Mouse (Mus musculus) CH12.LX (cell line): ENCODE measurements around the gene Chchd3. TPM values are rescaled to one million over a fixed set of nuclear protein-coding genes. Genes with fewer than 3 reads are reported as not detected.

Experiments
- DNase-seq: peaks from one replicate; pipeline ENCODE4 v3.0.0-alpha.2; 2013; ENCODE audit errors: extremely low read depth
- H3K27ac ChIP-seq: 2 replicates; pipeline ENCODE4 v1.5.1; 2012; ENCODE audit warnings: low read depth, mild to moderate bottlenecking, control low read depth, moderate library complexity; ENCODE audit not compliant: insufficient read depth
- H3K27me3 ChIP-seq: replicated peaks from 2 replicates; pipeline ENCODE3; 2012; ENCODE audit warnings: inconsistent platforms
- H3K36me3 ChIP-seq, 2 experiments: replicated peaks in 1 of 2; 2 replicates each; pipeline versions ENCODE3 to v1.6.1; 2012; ENCODE audit warnings: inconsistent platforms in 1 of 2, low read length in 1 of 2, mild to moderate bottlenecking in 1 of 2, mixed read lengths in 1 of 2, moderate library complexity in 1 of 2; ENCODE audit not compliant: control insufficient read depth in 1 of 2, insufficient read depth in 1 of 2
- H3K4me1 ChIP-seq, 2 experiments: 2 replicates each; pipeline ENCODE4 v1.6.1; 2012; ENCODE audit warnings: inconsistent platforms in 1 of 2, moderate library complexity in 1 of 2; ENCODE audit not compliant: insufficient read depth in 2 of 2, control insufficient read depth in 1 of 2
- H3K4me2 ChIP-seq: 2 replicates; pipeline ENCODE4 v1.6.1; 2012; ENCODE audit warnings: low read depth, mild to moderate bottlenecking, control low read depth; ENCODE audit not compliant: poor library complexity, insufficient read depth, severe bottlenecking
- H3K4me3 ChIP-seq, 3 experiments: fragments of 150-350 bp in 1 of 3; sonication (generic) in 1 of 3; replicated peaks in 1 of 3; 2 replicates each; pipeline versions ENCODE3 to v1.5.1; 2011 to 2012; ENCODE audit warnings: low read depth in 2 of 3, low read length in 2 of 3, mild to moderate bottlenecking in 2 of 3, moderate library complexity in 2 of 3, control low read depth in 1 of 3, improper control_type of control experiment in 1 of 3, inconsistent platforms in 1 of 3, mixed read lengths in 1 of 3; ENCODE audit not compliant: poor library complexity in 1 of 3
- H3K79me2 ChIP-seq: replicated peaks from 2 replicates; pipeline ENCODE4 v1.6.1; 2012; ENCODE audit warnings: mild to moderate bottlenecking, moderate library complexity; ENCODE audit not compliant: control insufficient read depth, poor library complexity, insufficient read depth, severe bottlenecking; ENCODE audit errors: extremely low read depth
- H3K9ac ChIP-seq: 2 replicates; pipeline ENCODE4 v1.6.1; 2012; ENCODE audit warnings: low read depth, mild to moderate bottlenecking, control low read depth, moderate library complexity; ENCODE audit not compliant: insufficient read depth
- H3K9me3 ChIP-seq: replicated peaks from 2 replicates; pipeline ENCODE3; 2012; ENCODE audit warnings: low read length, inconsistent platforms, mixed read lengths
- BHLHE40 ChIP-seq: IDR thresholded peaks from 2 replicates; pipeline ENCODE4 v1.6.1; 2011; ENCODE audit warnings: mild to moderate bottlenecking, low read depth, low read length, improper control_type of control experiment
- CHD1 ChIP-seq: IDR thresholded peaks from 2 replicates; pipeline ENCODE4 v1.6.1; 2012; ENCODE audit warnings: low read depth, low read length, improper control_type of control experiment, inconsistent platforms
- CHD2 ChIP-seq: IDR thresholded peaks from 2 replicates; pipeline ENCODE4 v1.6.1; 2011; ENCODE audit warnings: low read length, improper control_type of control experiment
- CTCF ChIP-seq, 2 experiments: IDR thresholded peaks in 1 of 2; conservative IDR thresholded peaks in 1 of 2; 2 replicates each; pipeline ENCODE4 v1.5.1; 2011 to 2012; ENCODE audit warnings: low read depth in 2 of 2, low read length in 2 of 2, improper control_type of control experiment in 1 of 2, inconsistent platforms in 1 of 2, mild to moderate bottlenecking in 1 of 2, moderate library complexity in 1 of 2
- E2F4 ChIP-seq: IDR thresholded peaks from 2 replicates; pipeline ENCODE4 v1.6.1; 2011; ENCODE audit warnings: low read depth, low read length, improper control_type of control experiment; ENCODE audit not compliant: insufficient replicate concordance
- EP300 ChIP-seq: IDR thresholded peaks from 2 replicates; pipeline ENCODE4 v1.6.1; 2011; ENCODE audit warnings: low read length, improper control_type of control experiment
- ETS1 ChIP-seq: conservative IDR thresholded peaks from 2 replicates; pipeline ENCODE4 v1.6.1; 2012; ENCODE audit warnings: low read depth, mild to moderate bottlenecking, inconsistent platforms, low read length, improper control_type of control experiment, moderate library complexity
- GABPA ChIP-seq: IDR thresholded peaks from 2 replicates; pipeline ENCODE4 v1.6.1; 2012; ENCODE audit warnings: low read depth, low read length, improper control_type of control experiment, inconsistent platforms; ENCODE audit not compliant: insufficient replicate concordance
- HCFC1 ChIP-seq: IDR thresholded peaks from 2 replicates; pipeline ENCODE4 v1.6.1; 2012; ENCODE audit warnings: low read depth, mild to moderate bottlenecking, inconsistent platforms, low read length, improper control_type of control experiment
- IRF4 ChIP-seq: IDR thresholded peaks from 2 replicates; pipeline ENCODE4 v1.6.1; 2014; ENCODE audit warnings: low read depth, mild to moderate bottlenecking, inconsistent platforms, low read length, improper control_type of control experiment
- JUN ChIP-seq: IDR thresholded peaks from 2 replicates; pipeline ENCODE4 v1.6.1; 2011; ENCODE audit warnings: low read depth, mild to moderate bottlenecking, low read length, improper control_type of control experiment, moderate library complexity; ENCODE audit not compliant: insufficient read depth
- JUND ChIP-seq: conservative IDR thresholded peaks from 2 replicates; pipeline ENCODE4 v1.6.1; 2011; ENCODE audit warnings: low read depth, low read length, improper control_type of control experiment
- KAT2A ChIP-seq: IDR thresholded peaks from 2 replicates; pipeline ENCODE4 v1.6.1; 2012; ENCODE audit warnings: low read length, improper control_type of control experiment, inconsistent platforms; ENCODE audit not compliant: insufficient replicate concordance
- MAFK ChIP-seq: IDR thresholded peaks from 2 replicates; pipeline ENCODE4 v1.6.1; 2011; ENCODE audit warnings: low read length, improper control_type of control experiment; ENCODE audit not compliant: insufficient replicate concordance
- MEF2A ChIP-seq: IDR thresholded peaks from 2 replicates; pipeline ENCODE4 v1.6.1; 2014; ENCODE audit warnings: low read depth, mild to moderate bottlenecking, inconsistent platforms, low read length, improper control_type of control experiment, borderline replicate concordance
- MXI1 ChIP-seq: IDR thresholded peaks from 2 replicates; pipeline ENCODE4 v1.6.1; 2011; ENCODE audit warnings: mild to moderate bottlenecking, low read depth, low read length, improper control_type of control experiment
- NELFE ChIP-seq: IDR thresholded peaks from 2 replicates; pipeline ENCODE4 v1.6.1; 2011; ENCODE audit warnings: low read depth, low read length, improper control_type of control experiment
- PAX5 ChIP-seq: IDR thresholded peaks from 2 replicates; pipeline ENCODE4 v1.6.1; 2012; ENCODE audit warnings: low read length, inconsistent platforms, mixed read lengths
- POLR2A ChIP-seq: IDR thresholded peaks from 2 replicates; pipeline ENCODE4 v1.6.1; 2011; ENCODE audit warnings: low read depth, mild to moderate bottlenecking, improper control_type of control experiment, low read length
- RAD21 ChIP-seq: IDR thresholded peaks from 2 replicates; pipeline ENCODE4 v1.6.1; 2011; ENCODE audit warnings: low read depth, mild to moderate bottlenecking, low read length, improper control_type of control experiment, moderate library complexity
- SIN3A ChIP-seq: IDR thresholded peaks from 2 replicates; pipeline ENCODE4 v1.6.1; 2012; ENCODE audit warnings: low read length, improper control_type of control experiment, inconsistent platforms
- SMC3 ChIP-seq: IDR thresholded peaks from 2 replicates; pipeline ENCODE4 v1.6.1; 2011; ENCODE audit warnings: low read depth, low read length, improper control_type of control experiment
- TCF12 ChIP-seq: IDR thresholded peaks from 2 replicates; pipeline ENCODE4 v1.6.1; 2014; ENCODE audit warnings: low read depth, mild to moderate bottlenecking, inconsistent platforms, low read length, improper control_type of control experiment
- UBTF ChIP-seq: IDR thresholded peaks from 2 replicates; pipeline ENCODE4 v1.6.1; 2012; ENCODE audit warnings: low read depth, mild to moderate bottlenecking, inconsistent platforms, low read length, improper control_type of control experiment, moderate library complexity
- USF1 ChIP-seq: IDR thresholded peaks from 2 replicates; pipeline ENCODE4 v1.6.1; 2014; ENCODE audit warnings: low read depth, mild to moderate bottlenecking, inconsistent platforms, low read length, improper control_type of control experiment
- USF2 ChIP-seq: conservative IDR thresholded peaks from 2 replicates; pipeline ENCODE4 v1.6.1; 2011; ENCODE audit warnings: low read depth, low read length, improper control_type of control experiment
- ZNF384 ChIP-seq: IDR thresholded peaks from 2 replicates; pipeline ENCODE4 v1.6.1; 2012; ENCODE audit warnings: low read depth, low read length, improper control_type of control experiment, inconsistent platforms
- dilution Hi-C: fragments of 300-500 bp; cut with MboI; formaldehyde crosslinking; loops from 2 replicates; pipeline ENCODE4 v1.14.3; 2020; ENCODE audit warnings: low sequenced_read_pairs; ENCODE audit not compliant: extremely low pct_unique_long_range_greater_than_20kb, extremely low pct_ligation_motif_present
- in situ Hi-C: fragments of 300-500 bp; cut with MboI; formaldehyde crosslinking; loops from 3 replicates; pipeline ENCODE4 v1.14.3; 2019; ENCODE audit warnings: low sequenced_read_pairs, low pct_ligation_motif_present, low pct_unique_long_range_greater_than_20kb, mixed read lengths
- polyA plus RNA-seq: library from polyadenylated mRNA; unstranded; fragments of >175 nt; gene quantifications from 2 replicates; pipeline ENCODE4 v1.2.1, GENCODE M21; 2012; ENCODE audit warnings: low read depth; ENCODE audit not compliant: insufficient read length
- total RNA-seq, 2 experiments: library from RNA; depleted of rRNA; stranded (reverse); fragments of 300-350 nt in 1 of 2; fragments of >200 nt in 1 of 2; gene quantifications; 2 replicates each; pipeline ENCODE4 v1.2.3; 2012 to 2014

Gene Chchd3
- total and polyA plus RNA-seq, 3 experiments = 116 to 197 (median 133) TPM

GRCm38 (mm10) chr6:32996597-32996996 is 63.5 kb downstream of the Chchd3 start:
- Histone ChIP-seq H3K36me3 (peaks cover 7 to 54% of the 10 kb centered on the region in 2 experiments), H3K27me3 (no peaks in the 10 kb centered on the region), H3K4me2 (no peak overlapping the region), H3K79me2 (no peaks in the 10 kb centered on the region), H3K27ac (no peak overlapping the region; the same call in 1 of the 2 replicates), H3K4me3 (no peak overlapping the region), H3K9ac (no peak overlapping the region), H3K4me1 (peaks cover 9 to 44% of the 10 kb centered on the region in 2 experiments), H3K9me3 (no peaks in the 10 kb centered on the region)
- in situ Hi-C loops (no loop called here), dilution Hi-C loops (no loop called here)
- TF ChIP-seq ZNF384 (no peak), PAX5 (no peak), GABPA (no peak), TCF12 (no peak), CTCF (conservative IDR thresholded peaks at IDR 0.05 in 1 of 2, IDR thresholded peaks at IDR 0.05 in 1 of 2; ENCODE audit: low read depth in 2 of 2, low read length in 2 of 2) (no peak), RAD21 (no peak), NELFE (no peak), USF2 (no peak), CHD1 (no peak), IRF4 (no peak), UBTF (no peak), CHD2 (no peak), HCFC1 (no peak), KAT2A (no peak), MXI1 (no peak), MAFK (no peak), POLR2A (no peak), JUND (no peak), ETS1 (no peak), SIN3A (no peak)
- no peak for DNase-seq

GRCm38 (mm10) chr6:32993847-32994246 is 66.2 kb downstream of the Chchd3 start:
- DNase-seq = no peak
- dilution Hi-C loops (no loop called here), in situ Hi-C loops (no loop called here)
- peaks cover 9 to 36% of the 10 kb centered on the region in 2 experiments for H3K4me1 ChIP-seq
- no peak overlapping the region for H3K4me2 ChIP-seq
- H3K9me3 ChIP-seq = no peaks in the 10 kb centered on the region
- peaks cover 3 to 45% of the 10 kb centered on the region in 2 experiments for H3K36me3 ChIP-seq
- H3K27ac ChIP-seq = no peak overlapping the region
- H3K4me3 ChIP-seq = no peak overlapping the region
- TF ChIP-seq IRF4 = no peak
- TF ChIP-seq MEF2A = no peak
- TF ChIP-seq EP300 = no peak
- TF ChIP-seq JUN = no peak
- TF ChIP-seq SMC3 = no peak
- no peak for TF ChIP-seq BHLHE40
- no peak for TF ChIP-seq MXI1
- TF ChIP-seq CTCF (conservative IDR thresholded peaks at IDR 0.05 in 1 of 2, IDR thresholded peaks at IDR 0.05 in 1 of 2; ENCODE audit: low read depth in 2 of 2, low read length in 2 of 2) = no peak
- TF ChIP-seq USF1 = no peak
- TF ChIP-seq UBTF = no peak
- no peak for TF ChIP-seq E2F4
- H3K27me3 ChIP-seq = no peaks in the 10 kb centered on the region
- no peak overlapping the region for H3K9ac ChIP-seq
- 0 out of 2 replicates have a peak, but pooled peaks cover 3% of the 10 kb centered on the region for H3K79me2 ChIP-seq
